Mouse (Mus musculus) pancreas, adult 10 weeks (tissue): ENCODE measurements around the gene Cyth3. TPM values are rescaled to one million over a fixed set of nuclear protein-coding genes. Genes with fewer than 3 reads are reported as not detected.

Source experiments
- polyA plus RNA-seq: library from polyadenylated mRNA; stranded (reverse); fragments of 350-450 nt; fragmentation: Illumina TruSeq; extraction: RNeasy Lipid Tissue Mini Kit (QIAGEN cat#74804); gene quantifications from one replicate; pipeline ENCODE4 v1.2.3, GENCODE M21; 2015; ENCODE audit warnings: low read depth, low replicate concordance; ENCODE audit not compliant: insufficient read depth

Gene Cyth3
- 7.7 TPM for polyA plus RNA-seq

GRCm38 (mm10) chr5:143621893-143622622 is at the start of gene Cyth3:
Gene Cyth3, plus strand, starts transcription at chr5:143622447.

GRCm38 (mm10) chr5:143732180-143732891 is 110.1 kb downstream of the Cyth3 start, which contains the start of gene Usp42:
Gene Usp42, minus strand, starts transcription at chr5:143732280.

Other genes with a start within 250 kb of the Cyth3 start
- 24.7 TPM for gene Kdelr2, start 218.6 kb upstream of the Cyth3 start, polyA plus RNA-seq
- 3.4 TPM for gene Daglb, start 157.9 kb upstream of the Cyth3 start, polyA plus RNA-seq
- 48.8 TPM for gene Rac1, start 94.4 kb upstream of the Cyth3 start, polyA plus RNA-seq
- 2.9 TPM for gene Usp42, start 109.8 kb downstream of the Cyth3 start, polyA plus RNA-seq
- gene Eif2ak1, start 195.3 kb downstream of the Cyth3 start, polyA plus RNA-seq, result 5.2 TPM